Comparison of ENCODE assay signal across 30 mouse cellular contexts in the genomic region with DNA sequence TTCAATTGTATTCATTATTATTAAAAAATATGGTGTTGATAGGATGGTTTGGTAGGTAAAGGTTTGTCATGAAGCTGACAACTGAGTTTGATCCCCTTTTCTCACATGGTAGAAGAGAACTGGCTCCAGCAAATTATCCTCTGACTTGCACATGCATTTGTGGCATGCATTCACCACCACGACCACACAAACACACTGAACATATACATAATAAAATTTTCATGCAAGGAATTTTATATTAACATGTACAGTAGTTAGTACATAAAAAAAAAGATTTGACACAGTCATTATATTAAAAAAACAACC.
DNase-seq lines count a peak whose midpoint lies in the region; ATAC-seq and TF ChIP-seq lines count a peak whose summit lies in the region.
"Had no signal": no experiment of that assay in that cellular context is flagged by ENCODE, and none has a peak within 500 bp of the region (broad histone marks: within the 10 kb centered on the region; RNA-seq: fewer than 3 reads in every experiment).

No protein-coding gene starts in this region.

- no peak overlapping the region for H3K27ac ChIP-seq in forebrain, embryonic 12.5 days
- H3K27ac ChIP-seq in forebrain, postnatal 0 days (ENCODE audit: low read depth, low read length): no peak overlapping the region
- H3K27ac ChIP-seq in midbrain, embryonic 12.5 days (replicated peaks): no peak overlapping the region
- H3K27ac ChIP-seq in midbrain, postnatal 0 days (ENCODE audit: low read depth, low read length): no peak overlapping the region
- no peak overlapping the region for H3K27ac ChIP-seq in hindbrain, embryonic 13.5 days
- no peak overlapping the region for H3K27ac ChIP-seq in midbrain, embryonic 15.5 days
- H3K27ac ChIP-seq: embryonic facial prominence, embryonic 13.5 days; liver, embryonic 14.5 days; macrophage; neural tube, embryonic 12.5 days had no signal

- DNase-seq in forebrain, postnatal 0 days: no peak
- DNase-seq in midbrain, postnatal 0 days (ENCODE audit: low spot score): no peak
- no peak for DNase-seq in retina, embryonic 14.5 days (ENCODE audit: low spot score)
- DNase-seq: adrenal gland, postnatal 25 days; cerebellum, adult 18-20 months; cerebellum, postnatal 10 days; gastrocnemius, postnatal 36 days; heart, adult 18-20 months; heart, postnatal 4 days; kidney, adult 18-20 months; kidney, postnatal 4 days; layer of hippocampus, postnatal 36 days; liver; lung, adult 2 months; lung, postnatal 10 days; thymus, adult 2 months; thymus, postnatal 36 days had no signal

- no peak overlapping the region for H3K4me2 ChIP-seq in forebrain, embryonic 12.5 days
- H3K4me2 ChIP-seq in forebrain, postnatal 0 days (ENCODE audit: low read depth): no peak overlapping the region
- no peak overlapping the region for H3K4me2 ChIP-seq in midbrain, embryonic 12.5 days (replicated peaks)
- no peak overlapping the region for H3K4me2 ChIP-seq in midbrain, postnatal 0 days (ENCODE audit: low read depth, low read length, poor library complexity, severe bottlenecking)
- no peak overlapping the region for H3K4me2 ChIP-seq in hindbrain, embryonic 13.5 days
- H3K4me2 ChIP-seq in midbrain, embryonic 15.5 days: no peak overlapping the region
- H3K4me2 ChIP-seq: embryonic facial prominence, embryonic 13.5 days; heart, embryonic 12.5 days; neural tube, embryonic 12.5 days had no signal

- H3K36me3 ChIP-seq in forebrain, embryonic 12.5 days (replicated peaks): no peaks in the 10 kb centered on the region
- no peaks in the 10 kb centered on the region for H3K36me3 ChIP-seq in forebrain, postnatal 0 days (ENCODE audit: insufficient read depth)
- H3K36me3 ChIP-seq in midbrain, embryonic 12.5 days: no peaks in the 10 kb centered on the region
- H3K36me3 ChIP-seq in midbrain, postnatal 0 days (ENCODE audit: insufficient read depth, low read length): no peaks in the 10 kb centered on the region
- H3K36me3 ChIP-seq in hindbrain, embryonic 13.5 days: no peaks in the 10 kb centered on the region
- no peaks in the 10 kb centered on the region for H3K36me3 ChIP-seq in midbrain, embryonic 15.5 days (replicated peaks)
- H3K36me3 ChIP-seq: embryonic facial prominence, embryonic 13.5 days; G1E; heart, embryonic 12.5 days; neural tube, embryonic 12.5 days had no signal

- WGBS in forebrain, embryonic 12.5 days: 59% methylated on average over 1 of the region's 1 CpGs
- 60% methylated on average over 1 of the region's 1 CpGs for WGBS in forebrain, postnatal 0 days
- WGBS in midbrain, embryonic 12.5 days: 56% methylated on average over 1 of the region's 1 CpGs
- WGBS in midbrain, postnatal 0 days: 63% methylated on average over 1 of the region's 1 CpGs
- WGBS in hindbrain, embryonic 13.5 days: 55% methylated on average over 1 of the region's 1 CpGs
- WGBS in midbrain, embryonic 15.5 days: 55% methylated on average over 1 of the region's 1 CpGs

- no peaks in the 10 kb centered on the region for H3K9me3 ChIP-seq in forebrain, embryonic 12.5 days
- no peaks in the 10 kb centered on the region for H3K9me3 ChIP-seq in forebrain, postnatal 0 days (ENCODE audit: low read length)
- no peaks in the 10 kb centered on the region for H3K9me3 ChIP-seq in midbrain, embryonic 12.5 days
- H3K9me3 ChIP-seq in midbrain, postnatal 0 days (ENCODE audit: low read length): no peaks in the 10 kb centered on the region
- H3K9me3 ChIP-seq in hindbrain, embryonic 13.5 days: no peaks in the 10 kb centered on the region
- H3K9me3 ChIP-seq in midbrain, embryonic 15.5 days: no peaks in the 10 kb centered on the region
- H3K9me3 ChIP-seq: embryonic facial prominence, embryonic 13.5 days; G1E; heart, embryonic 12.5 days; neural tube, embryonic 12.5 days had no signal

- ATAC-seq in forebrain, embryonic 12.5 days (ENCODE audit: low FRiP score): peak; percentile 65
- ATAC-seq in forebrain, postnatal 0 days: no peak
- peak; percentile 38 for ATAC-seq in midbrain, embryonic 12.5 days (ENCODE audit: low FRiP score, low read depth)
- ATAC-seq in midbrain, postnatal 0 days (ENCODE audit: low FRiP score): no peak
- peak; percentile 41; the same call in 1 of the 2 replicates for ATAC-seq in hindbrain, embryonic 13.5 days (ENCODE audit: low FRiP score)
- peak; percentile 63 for ATAC-seq in midbrain, embryonic 15.5 days (replicated peaks)
- no peak for ATAC-seq in activated CD4-positive, CD25-positive, alpha-beta regulatory T cell, adult 4 months
- ATAC-seq: inflammation-experienced regulatory T-cells, adult 6 months; Patski had no signal

- no peaks in the 10 kb centered on the region for H3K4me1 ChIP-seq in forebrain, embryonic 12.5 days
- H3K4me1 ChIP-seq in forebrain, postnatal 0 days (ENCODE audit: insufficient read depth): no peaks in the 10 kb centered on the region
- H3K4me1 ChIP-seq in midbrain, embryonic 12.5 days: 0 out of 2 replicates have a peak, but pooled peaks cover 3% of the 10 kb centered on the region
- H3K4me1 ChIP-seq in midbrain, postnatal 0 days (ENCODE audit: insufficient read depth, low read length): no peaks in the 10 kb centered on the region
- no peaks in the 10 kb centered on the region for H3K4me1 ChIP-seq in hindbrain, embryonic 13.5 days (replicated peaks)
- no peaks in the 10 kb centered on the region for H3K4me1 ChIP-seq in midbrain, embryonic 15.5 days
- H3K4me1 ChIP-seq: embryonic facial prominence, embryonic 13.5 days; heart, embryonic 12.5 days; neural tube, embryonic 12.5 days had no signal

- no peak overlapping the region for H3K9ac ChIP-seq in forebrain, embryonic 12.5 days
- H3K9ac ChIP-seq in forebrain, postnatal 0 days: no peak overlapping the region
- no peak overlapping the region for H3K9ac ChIP-seq in midbrain, embryonic 12.5 days (replicated peaks)
- H3K9ac ChIP-seq in midbrain, postnatal 0 days (replicated peaks; ENCODE audit: low read length, poor library complexity, severe bottlenecking): no peak overlapping the region
- H3K9ac ChIP-seq in hindbrain, embryonic 13.5 days: no peak overlapping the region
- no peak overlapping the region for H3K9ac ChIP-seq in midbrain, embryonic 15.5 days
- H3K9ac ChIP-seq: embryonic facial prominence, embryonic 13.5 days; heart, embryonic 12.5 days; liver, embryonic 14.5 days; neural tube, embryonic 12.5 days had no signal

- H3K4me3 ChIP-seq in forebrain, embryonic 12.5 days (replicated peaks): no peak overlapping the region
- no peak overlapping the region for H3K4me3 ChIP-seq in forebrain, postnatal 0 days (ENCODE audit: low read depth, low read length)
- H3K4me3 ChIP-seq in midbrain, embryonic 12.5 days: no peak overlapping the region
- no peak overlapping the region for H3K4me3 ChIP-seq in midbrain, postnatal 0 days (ENCODE audit: low read depth, low read length)
- no peak overlapping the region for H3K4me3 ChIP-seq in hindbrain, embryonic 13.5 days
- H3K4me3 ChIP-seq in midbrain, embryonic 15.5 days: no peak overlapping the region
- H3K4me3 ChIP-seq: embryonic facial prominence, embryonic 13.5 days; heart, embryonic 12.5 days; neural tube, embryonic 12.5 days had no signal

- TF ChIP-seq CTCF in forebrain, postnatal 0 days (IDR thresholded peaks at IDR 0.05; ENCODE audit: low read depth): no peak
- TF ChIP-seq CTCF in midbrain, postnatal 0 days (IDR thresholded peaks at IDR 0.05): no peak

- H3K27me3 ChIP-seq in forebrain, embryonic 12.5 days: no peaks in the 10 kb centered on the region
- H3K27me3 ChIP-seq in forebrain, postnatal 0 days (ENCODE audit: insufficient read depth, low read length): no peaks in the 10 kb centered on the region
- no peaks in the 10 kb centered on the region for H3K27me3 ChIP-seq in midbrain, embryonic 12.5 days
- no peaks in the 10 kb centered on the region for H3K27me3 ChIP-seq in midbrain, postnatal 0 days (ENCODE audit: insufficient read depth, low read length)
- no peaks in the 10 kb centered on the region for H3K27me3 ChIP-seq in hindbrain, embryonic 13.5 days
- no peaks in the 10 kb centered on the region for H3K27me3 ChIP-seq in midbrain, embryonic 15.5 days (replicated peaks)
- H3K27me3 ChIP-seq: embryonic facial prominence, embryonic 13.5 days; heart, embryonic 12.5 days; neural tube, embryonic 12.5 days; Patski had no signal

Comparison
In these comparisons a context has a peak if more than half of its experiments do, and no peak if none do; other contexts are left out.
1. ATAC-seq: peak in forebrain, embryonic 12.5 days (single experiment), midbrain, embryonic 12.5 days (single experiment), hindbrain, embryonic 13.5 days (single experiment) and midbrain, embryonic 15.5 days (single experiment); none in forebrain, postnatal 0 days (single experiment), midbrain, postnatal 0 days (single experiment) and activated CD4-positive, CD25-positive, alpha-beta regulatory T cell, adult 4 months (single experiment).